ENCODE assay signal across 16 mouse cellular contexts in the genomic region with DNA sequence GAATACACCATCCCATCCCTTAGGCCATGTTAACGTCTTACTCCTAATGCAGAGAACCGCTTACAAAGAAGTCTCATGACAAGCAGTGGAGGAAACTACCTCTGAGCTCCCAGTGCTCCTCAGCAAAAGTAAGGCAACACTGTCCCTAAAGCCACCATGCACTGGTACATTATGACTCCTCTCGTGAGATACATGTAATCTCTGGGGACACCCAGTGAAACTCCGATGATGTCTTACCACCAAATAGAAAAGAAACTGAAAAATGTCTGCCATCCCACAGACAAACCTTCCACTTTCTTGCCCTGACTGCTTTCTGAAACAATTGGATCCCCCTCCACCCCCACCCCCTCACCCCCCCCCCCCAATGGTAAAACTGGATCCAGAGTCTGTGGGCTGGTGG. TPM values are rescaled to one million over a fixed set of nuclear protein-coding genes. Genes with fewer than 3 reads are reported as not detected.
"Had no signal": no experiment of that assay in that cellular context is flagged by ENCODE, and none has a peak within 500 bp of the region (broad histone marks: within the 10 kb centered on the region; RNA-seq: fewer than 3 reads in every experiment).

No protein-coding gene starts in this region.

- H3K9ac ChIP-seq: neural tube, embryonic 13.5 days; neural tube, embryonic 15.5 days; stomach, embryonic 15.5 days had no signal

- H3K36me3 ChIP-seq: neural tube, embryonic 13.5 days; neural tube, embryonic 15.5 days; stomach, embryonic 15.5 days had no signal

- H3K4me3 ChIP-seq: neural tube, embryonic 13.5 days; neural tube, embryonic 15.5 days; stomach, embryonic 15.5 days had no signal

- H3K9me3 ChIP-seq: neural tube, embryonic 13.5 days; neural tube, embryonic 15.5 days; stomach, embryonic 15.5 days had no signal

- DNase-seq: right cerebral cortex, adult 18-20 months; right cerebral cortex, postnatal 14 days; right cerebral cortex, postnatal 25 days; right cerebral cortex, postnatal 4 days; spleen, adult 18-20 months; thymus, adult 18-20 months; thymus, adult 2 months; thymus, postnatal 14 days; thymus, postnatal 25 days; thymus, postnatal 36 days; thymus, postnatal 4 days had no signal

- H3K27ac ChIP-seq: neural tube, embryonic 13.5 days; neural tube, embryonic 15.5 days; stomach, embryonic 15.5 days; stomach, postnatal 0 days had no signal

- H3K4me1 ChIP-seq: neural tube, embryonic 13.5 days; neural tube, embryonic 15.5 days; stomach, embryonic 15.5 days had no signal

- H3K4me2 ChIP-seq: neural tube, embryonic 13.5 days; neural tube, embryonic 15.5 days; stomach, embryonic 15.5 days had no signal

- H3K27me3 ChIP-seq: neural tube, embryonic 13.5 days; neural tube, embryonic 15.5 days; stomach, embryonic 15.5 days had no signal

RNA-seq across cellular contexts. Expression of gene Ccdc3, which starts 54.6 kb away (rescaled TPM):
- total RNA-seq: neutrophil, adult 5-6 weeks had no signal
